Mouse (Mus musculus): ENCODE results near the gene Vps37c.

Vps37c gene

DNA sequence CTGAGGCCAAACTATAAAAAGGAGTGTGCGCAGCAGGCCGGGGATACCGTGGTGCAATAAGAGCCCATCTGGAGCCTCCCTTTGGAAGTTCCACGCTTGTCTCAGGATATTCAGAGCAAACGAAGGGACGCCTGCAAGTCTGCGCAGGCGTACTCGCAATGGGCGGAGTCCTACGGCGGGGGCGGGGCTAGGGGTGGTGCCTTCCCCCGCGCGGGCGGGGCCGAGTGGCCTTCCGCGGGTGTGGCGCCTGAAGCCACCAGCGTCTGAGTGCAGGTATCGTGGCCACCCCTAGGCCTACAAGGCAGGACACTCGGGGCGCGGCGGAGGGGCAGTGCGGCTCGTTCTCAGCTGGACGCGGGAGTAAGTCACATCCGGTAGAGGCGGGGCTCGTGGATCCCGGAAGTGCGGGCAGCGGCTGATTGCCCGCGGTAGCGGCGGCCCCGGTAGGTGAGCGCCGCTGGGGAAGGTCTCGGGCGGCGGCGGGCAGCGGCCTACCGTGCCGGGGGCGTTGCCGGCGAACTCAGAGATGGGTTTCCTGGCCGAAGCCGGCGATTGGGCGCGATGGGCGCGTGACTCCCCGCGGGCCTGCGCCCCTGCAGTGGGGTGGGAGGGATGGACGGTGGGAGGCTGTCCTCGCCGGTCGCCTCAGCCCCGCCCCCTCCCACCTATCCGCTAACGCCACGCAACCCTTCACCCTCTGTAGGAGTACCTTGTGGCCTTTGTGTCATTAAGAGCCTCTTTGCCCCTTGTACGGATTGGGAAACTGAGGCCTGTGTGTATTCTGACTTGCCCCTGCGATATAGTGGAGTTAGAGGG, at the start of gene Vps37c:
TSS of gene Vps37c (plus strand) at position 199 of the 816 bp plus-strand sequence.
- peak; percentile 98 to 99 for DNase-seq

DNA sequence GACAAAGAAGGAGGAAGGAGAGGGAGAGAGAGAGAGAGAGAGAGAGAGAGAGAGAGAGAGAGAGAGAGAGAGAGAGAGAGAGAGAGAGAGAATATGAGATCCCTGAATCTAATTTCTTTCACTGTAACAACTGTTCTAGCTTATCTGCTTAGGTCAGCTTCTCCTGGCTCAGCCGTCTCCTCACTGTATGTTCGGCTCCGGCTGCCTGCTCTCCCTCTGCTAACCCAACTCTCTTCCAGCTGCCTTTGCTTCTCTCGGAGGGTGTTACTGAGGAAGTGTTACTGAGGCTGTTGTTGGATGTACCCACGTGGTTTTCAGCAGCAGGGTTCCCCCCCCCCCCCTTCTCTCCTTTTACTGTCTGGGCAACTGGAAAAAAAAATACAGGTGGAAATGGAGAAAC, 48.5 kb upstream of the Vps37c start:
- DNase-seq = no peak

DNA sequence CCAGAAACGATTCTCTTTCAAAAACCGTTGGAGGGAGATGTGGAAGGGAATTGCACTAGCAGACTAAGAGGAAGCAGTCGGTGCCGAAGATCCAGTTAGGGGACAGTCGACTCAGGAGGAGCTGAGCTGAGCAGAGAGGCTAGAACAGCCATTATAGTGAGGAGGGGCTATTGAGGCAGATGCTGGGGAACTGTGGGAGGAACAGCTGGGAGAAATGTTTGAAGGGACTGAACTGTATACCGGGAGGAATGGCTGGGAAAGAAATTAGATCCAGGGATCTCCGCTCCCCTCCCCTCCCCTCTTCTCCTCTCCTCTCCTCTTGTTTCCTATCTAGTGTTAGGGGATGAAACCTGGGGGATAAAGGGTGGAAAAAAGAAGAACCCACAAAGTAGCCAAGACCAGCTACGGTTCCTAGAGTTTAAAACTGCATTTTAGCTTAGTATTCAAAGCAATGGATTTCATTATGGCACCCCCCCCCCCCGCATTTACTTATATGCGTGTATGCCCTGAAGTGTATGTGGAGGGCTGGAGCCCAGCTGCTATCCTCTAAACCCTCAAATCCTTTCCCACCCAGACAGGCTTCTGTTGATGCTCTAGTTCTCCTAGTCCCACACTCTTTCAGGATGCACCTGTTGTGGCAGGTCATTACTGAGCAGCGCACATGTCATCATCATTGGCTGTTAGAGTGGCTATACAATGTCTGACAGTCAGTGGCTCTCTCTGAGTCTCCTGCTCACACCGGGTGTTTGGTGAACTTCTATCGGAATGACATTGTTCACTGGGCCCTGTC, 47.8 kb upstream of the Vps37c start:
- no peak for DNase-seq

DNA sequence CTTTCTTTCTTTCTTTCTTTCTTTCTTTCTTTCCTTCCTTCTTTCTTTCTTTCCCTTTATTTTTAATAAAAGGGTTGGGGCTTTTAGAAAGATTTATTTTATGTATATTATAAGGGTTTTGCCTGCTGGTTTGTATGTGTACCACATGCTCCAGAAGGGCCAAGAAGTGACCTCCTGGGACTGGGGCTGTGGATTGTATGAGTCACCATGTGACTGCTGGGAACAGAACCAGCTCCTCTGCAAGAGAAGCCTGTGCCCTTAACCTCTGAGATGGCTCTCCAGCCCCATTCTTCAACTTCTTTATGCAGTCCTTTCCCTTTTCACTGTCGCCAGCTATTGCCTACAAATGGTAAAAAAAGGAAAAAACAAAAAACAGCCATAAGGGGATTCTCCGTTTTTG, 42.9 kb upstream of the Vps37c start:
- no peak for DNase-seq

DNA sequence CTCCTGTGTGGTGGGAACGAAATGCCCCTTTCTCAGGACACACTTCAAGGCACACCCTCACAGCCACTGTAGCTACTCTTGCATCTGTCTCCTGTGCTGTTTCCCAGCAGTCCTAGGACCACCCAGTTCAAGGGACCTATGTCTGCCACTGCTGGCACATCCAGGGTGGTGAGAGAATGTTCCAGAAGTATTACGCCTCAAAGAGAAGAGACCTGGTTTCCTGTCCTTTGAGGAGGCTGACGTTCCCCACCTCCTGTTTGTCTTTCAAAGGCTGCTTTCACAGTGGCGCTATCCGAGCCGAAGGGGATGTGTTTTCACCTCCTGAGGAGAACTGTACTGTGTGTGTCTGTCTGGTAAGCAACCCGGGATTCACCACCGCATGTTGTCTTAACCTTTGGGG, 40.4 kb upstream of the Vps37c start:
- DNase-seq = no peak

DNA sequence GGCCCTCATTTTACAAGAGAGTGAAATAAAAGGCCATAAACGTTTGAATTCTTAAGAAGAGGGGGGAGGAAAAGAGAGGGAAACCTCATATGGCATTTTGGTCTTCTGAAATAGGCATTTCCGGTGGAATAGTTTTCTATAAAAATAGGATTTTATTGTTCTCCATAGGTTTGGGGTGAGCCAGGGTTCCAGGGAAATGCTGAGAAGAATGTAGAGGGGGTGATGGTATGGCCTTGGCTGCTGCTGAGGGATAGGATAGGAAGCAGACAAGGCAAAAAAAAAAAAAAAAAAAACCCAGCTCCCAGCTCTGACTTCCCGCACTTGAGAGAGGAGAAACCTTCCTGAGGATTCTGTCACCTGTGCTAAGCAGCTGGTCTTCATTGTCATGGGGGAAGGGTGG, 32.5 kb upstream of the Vps37c start:
- DNase-seq = no peak

DNA sequence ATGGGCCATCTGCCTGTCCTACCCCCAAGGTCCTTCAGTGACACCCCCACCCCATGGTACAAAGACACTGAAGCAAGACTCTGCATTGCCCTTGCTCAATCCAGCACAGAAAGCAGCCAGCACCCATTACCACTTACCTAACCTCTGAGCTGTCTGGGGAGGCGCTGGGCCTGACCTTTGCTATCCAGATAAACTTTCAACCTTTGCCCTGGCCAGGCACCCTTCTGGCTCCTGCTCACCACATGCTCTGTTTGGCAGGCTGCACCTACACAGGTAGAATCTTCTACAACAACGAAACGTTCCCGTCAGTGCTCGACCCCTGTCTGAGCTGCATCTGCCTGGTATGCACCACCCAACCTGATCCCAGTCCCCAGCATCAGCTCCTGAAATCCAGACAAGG, 30.8 kb upstream of the Vps37c start:
- no peak for DNase-seq

DNA sequence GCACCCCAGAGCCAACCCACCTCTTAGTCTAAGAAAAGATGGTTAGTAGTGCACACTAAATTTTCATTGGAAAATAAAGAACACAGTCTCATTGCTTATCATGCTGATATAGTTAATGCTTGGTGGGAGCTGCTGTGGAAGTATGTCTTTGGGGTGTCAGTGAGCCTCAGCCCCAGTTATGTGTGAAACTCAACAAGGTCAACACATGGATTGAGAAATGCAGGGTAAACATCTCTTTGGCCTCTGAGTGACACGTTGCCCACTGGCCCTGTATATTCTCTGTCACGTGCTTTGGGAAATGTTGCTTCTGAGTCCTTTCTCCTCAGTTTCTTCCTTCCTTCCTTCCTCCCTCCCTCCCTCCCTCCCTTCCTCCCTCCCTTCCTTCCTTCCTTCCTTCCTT, 30.1 kb upstream of the Vps37c start:
- DNase-seq = no peak

DNA sequence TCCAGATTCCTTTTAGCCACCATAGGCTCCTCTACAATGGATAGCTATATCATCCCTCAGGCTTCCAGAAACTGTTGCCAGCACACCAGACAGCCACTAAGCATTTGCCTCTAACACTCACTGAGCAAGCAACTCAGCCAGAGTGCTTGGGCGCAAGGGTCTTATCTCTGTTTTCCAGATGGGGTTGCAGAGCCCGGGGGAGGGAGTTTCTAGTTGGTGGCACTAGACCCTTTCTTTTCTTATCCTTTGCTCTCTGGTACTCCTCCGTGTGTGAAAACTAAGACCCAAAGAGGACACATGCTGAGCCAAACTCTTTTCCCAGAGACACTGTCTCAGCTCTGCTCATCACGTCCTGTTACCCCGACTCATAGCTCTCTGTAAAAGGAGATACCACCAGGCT, 27.2 kb upstream of the Vps37c start:
- DNase-seq = no peak

DNA sequence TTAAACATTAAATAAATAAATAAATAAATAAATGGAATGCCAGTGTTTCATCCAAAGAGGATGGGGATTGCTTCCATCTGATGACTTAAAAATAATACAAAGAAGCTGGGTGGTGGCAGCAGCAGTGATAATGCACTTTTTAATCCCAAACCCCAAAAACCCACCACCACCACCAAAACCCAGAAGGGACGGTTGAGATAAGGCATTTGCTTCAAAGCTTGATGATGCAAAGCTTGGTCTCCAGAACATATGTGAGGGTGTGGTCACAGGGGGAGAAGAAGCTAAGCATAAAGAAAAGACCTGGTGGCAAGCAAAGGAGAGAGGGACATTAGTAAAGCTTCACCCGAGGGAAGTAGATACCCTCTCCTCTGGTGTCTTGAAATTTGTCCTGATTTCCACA, 26.6 kb upstream of the Vps37c start:
- no peak for DNase-seq

DNA sequence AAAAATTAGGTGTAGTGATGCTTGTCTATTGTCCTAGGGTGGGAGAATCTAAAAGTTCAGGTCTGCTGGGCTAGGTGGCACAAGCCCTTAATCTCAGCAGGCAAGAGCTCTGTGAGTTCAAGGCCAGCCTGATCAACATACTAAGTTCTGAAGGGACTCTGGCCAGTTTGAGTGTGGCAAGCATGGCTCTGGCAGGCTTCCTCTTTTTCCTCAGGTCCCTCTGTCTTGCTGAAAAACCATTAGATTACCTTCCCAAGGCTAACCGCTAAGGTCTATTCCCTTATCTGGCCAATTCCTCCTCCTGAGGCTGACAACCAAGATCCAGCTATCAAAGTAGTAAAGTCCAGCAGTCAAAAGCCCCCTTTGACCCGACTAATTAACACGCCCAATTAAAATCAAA, 25.9 kb upstream of the Vps37c start:
- no peak for DNase-seq

DNA sequence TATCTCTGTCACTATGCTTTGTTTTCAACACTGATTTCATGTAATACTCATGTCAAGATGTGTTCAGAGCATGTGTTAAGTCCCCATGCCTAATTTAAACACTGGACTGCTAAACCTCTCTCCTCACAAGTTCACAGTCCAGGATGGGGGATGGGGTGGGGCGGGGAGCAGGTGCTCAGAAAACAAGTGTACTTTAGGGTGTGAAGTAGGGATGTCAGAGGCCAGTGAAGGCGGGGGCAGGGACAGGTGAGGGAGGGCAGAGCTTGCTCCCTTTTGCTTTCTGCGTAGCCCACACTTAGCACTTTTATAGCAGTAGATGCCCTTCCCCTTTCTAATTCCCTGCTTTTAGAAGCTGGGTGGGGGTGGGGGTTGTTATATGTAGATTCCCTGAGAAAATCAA, 23.4 kb upstream of the Vps37c start:
- no peak for DNase-seq

DNA sequence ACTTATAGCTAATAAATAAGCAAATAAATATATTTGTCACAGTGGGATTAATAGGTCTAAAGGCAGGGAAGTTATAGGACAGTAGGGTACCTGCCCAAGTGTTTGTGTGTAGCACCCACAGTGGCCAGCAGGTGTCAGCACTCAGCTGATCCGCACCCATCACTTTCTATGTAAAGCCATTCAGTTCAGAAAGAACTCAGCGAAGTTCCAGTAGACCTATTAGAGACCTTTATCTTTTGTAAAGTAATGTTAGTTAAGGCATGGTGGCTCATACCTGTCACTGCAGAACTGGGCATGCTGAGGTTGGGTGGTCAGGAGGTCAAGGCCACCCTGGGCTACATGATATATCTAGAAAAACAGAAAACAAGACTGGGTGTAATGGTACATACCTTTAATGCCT, 23.0 kb upstream of the Vps37c start:
- peak; percentile 81 to 87 for DNase-seq

DNA sequence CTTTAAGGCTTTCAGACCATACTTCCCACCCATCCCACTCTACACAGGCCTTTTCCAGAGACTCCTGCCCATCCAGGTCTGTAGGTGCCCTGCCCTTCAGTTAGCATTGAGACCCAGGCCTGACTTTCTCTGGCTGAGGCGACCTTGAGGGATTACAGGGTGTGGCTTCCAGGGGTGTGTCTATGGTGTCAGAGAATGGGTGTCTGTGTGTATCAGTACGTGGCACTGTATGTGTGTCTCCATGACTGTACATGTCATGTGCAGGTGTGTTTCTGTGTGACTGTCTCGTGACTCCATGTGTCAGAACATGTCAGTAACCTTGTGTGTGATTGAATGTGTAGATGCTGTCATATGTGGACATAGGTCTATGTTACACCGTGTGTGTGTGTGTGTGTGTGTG, 17.2 kb upstream of the Vps37c start:
- DNase-seq = no peak

DNA sequence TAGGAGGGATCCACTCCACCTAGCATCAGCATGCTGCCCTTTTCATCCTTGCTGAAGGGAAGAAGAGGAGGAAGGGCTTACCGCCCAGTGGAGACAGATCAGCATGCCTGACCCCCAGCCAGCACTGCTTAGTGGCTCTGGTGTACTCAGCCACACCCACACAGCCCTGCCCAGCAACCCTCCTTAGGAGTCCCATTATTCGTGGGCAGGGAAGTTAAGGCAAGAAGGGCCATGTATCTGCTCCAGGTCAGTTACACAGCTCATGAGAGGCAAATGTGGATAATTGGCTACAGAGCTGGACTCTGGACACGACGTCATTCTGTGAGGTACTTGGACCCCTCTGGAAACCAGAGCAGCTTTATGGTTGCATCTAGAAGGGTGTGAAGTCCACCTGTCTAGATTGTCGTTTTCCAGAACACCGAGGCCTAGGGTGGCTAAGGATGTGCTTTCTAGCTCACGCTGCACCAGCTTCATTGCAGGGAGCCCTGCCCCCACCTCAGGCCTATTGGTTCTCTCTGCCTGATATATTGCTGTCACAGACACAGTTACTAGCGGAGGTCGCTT, 16.6 kb upstream of the Vps37c start:
- DNase-seq = no peak

DNA sequence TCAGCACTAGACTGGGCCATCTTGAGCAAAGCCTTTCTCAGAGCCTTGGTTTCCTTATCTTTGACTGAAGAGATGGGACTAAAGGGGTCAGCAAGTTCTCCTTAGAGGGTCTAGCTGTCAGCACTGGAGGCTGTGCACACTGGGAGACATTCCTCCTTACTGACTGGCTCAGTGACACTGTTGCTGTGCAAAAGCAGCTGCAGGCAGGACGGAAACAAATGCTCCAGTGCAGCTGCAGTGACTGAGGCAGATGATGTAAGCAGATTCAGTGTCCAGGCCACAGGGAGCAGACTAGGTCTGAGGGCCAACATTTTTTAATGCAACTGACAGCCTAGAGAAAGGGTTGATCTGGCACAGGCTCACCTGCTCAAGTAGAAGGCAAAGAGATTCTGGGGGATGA, 15.3 kb upstream of the Vps37c start:
- DNase-seq = no peak

DNA sequence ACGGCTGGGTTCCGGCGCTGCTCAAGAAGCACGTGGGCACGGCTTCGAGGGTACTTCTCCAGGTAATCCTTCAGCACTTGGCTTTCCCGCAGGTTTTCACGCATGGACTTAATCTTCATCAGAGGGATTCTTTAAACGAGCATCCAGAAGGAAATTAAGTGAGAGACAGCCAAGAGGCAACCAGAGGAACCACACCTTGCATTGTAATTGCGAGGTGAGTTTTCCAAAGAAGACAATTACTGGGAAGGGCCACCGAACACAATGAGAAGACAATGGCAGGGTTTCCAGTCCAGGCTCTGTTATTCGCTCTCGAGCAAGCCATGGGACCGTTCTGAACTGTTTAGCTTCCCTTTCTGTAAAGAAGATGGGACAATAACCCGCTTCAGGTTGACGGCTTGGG, 11.9 kb upstream of the Vps37c start:
- DNase-seq = no peak

DNA sequence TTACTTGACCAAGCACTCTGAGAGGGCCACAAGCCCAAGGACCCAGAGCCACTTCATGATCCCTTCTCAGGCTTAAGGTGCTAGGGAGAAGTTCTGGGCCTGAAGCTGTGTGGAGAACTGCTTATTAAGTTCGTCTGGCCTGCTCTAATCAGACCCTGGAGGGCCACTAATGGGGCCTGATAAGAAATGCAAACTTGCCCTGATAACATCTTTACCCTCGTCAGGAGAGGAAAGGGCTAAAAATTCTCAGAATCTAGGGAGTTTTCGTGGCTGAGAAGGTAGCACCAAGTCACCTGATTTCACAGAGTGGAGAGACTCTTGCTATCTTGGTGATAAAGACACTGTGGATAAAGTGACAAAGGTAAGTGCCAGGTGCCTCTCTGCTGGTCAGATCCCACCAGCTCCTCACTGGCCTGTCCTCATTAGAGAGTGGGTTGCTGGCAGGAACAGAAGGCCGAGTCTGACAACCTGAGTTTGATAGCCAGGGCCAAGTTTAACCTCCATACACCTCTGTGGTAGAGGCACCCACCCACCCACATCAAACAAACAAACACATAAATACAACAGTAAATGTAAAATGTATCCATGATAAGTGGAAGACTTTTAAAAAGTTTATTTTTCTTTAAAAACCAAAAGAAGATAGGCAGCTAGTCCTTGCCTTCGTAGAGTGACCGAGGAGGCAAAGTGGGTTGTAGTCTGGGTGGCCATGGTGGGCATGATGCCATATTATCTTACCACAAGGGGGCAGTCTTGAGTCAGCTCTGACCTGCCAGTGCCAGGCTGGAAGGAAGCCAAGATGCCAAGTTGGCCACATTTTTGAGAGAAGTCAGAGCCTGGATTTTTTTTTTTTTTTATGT, 10.4 kb upstream of the Vps37c start, which contains the start of gene Pga5:
TSS of gene Pga5 (minus strand) at position 157 of the 857 bp plus-strand sequence.
- peak; percentile 91 to 97 for DNase-seq

DNA sequence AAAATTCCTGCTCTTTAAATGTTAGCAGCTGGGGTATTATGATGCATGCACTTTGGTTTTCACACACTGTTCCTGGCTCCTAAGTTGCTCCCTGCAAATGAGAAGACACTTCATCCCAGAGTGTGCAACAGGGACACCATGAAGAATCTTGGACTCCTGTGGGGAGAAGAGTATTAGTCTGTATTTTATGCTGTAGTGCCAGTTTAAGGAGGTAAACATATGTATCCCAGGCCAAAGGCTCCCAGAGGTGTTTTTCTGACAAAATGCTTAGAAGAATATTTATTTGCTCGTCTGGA, 9.8 kb upstream of the Vps37c start:
- no peak for DNase-seq

DNA sequence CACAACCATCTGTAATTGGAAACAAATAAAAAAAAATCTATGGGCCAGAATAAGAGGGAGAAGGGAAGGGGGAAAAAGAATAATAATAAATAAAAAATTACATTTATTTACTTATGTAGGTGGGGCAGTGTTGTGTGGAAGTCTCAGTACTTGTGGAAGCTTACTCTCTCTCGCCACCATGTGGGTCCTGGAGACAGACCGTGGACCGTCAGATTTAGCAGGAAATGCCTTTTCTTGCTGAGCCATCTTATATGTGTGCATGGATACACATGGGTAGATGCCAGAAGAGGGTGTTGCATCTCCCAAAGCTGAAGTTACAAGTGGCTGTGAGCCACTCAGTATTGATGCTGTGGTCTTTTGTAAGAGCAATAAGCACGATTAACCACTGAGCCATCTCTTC, 7.0 kb upstream of the Vps37c start:
- DNase-seq = no peak

DNA sequence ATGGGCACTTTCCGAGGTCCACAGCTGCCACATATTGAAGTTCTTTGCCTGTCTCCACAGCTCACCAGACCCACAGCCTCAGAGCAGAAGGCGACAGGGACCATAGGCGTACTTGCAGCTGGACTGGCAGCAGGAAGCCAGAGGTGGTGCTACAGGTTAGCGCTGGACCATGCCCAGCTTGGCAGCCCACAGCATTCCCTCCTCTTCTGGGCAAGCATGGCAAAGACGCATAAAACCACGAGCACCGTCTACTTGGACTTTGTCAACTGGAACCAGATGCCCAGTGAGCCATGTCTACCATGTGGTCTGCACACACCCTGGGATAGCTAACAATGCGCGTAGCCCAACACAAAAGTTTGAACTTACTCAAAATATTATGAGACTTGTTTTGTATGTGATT, 3.5 kb upstream of the Vps37c start:
- no peak for DNase-seq

DNA sequence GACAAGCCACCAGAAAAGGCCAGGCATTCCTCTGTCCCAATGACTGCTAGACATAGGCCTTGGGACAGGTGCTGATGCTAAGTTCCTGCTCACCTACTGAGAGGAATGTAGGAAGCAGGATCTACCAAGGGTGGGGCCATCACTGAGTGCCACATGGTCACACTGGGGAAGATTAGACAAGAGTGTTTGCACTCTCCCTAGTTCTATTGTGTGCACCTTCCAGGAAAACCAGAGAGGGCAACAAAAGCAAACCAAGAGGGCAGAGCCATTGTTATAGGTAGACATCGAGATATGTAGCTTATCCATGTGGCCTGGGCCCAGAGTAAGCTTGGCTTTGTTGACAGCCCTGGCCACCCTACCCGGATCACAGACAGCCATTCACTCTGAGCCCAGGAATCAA, 2.8 kb upstream of the Vps37c start:
- no peak for DNase-seq

DNA sequence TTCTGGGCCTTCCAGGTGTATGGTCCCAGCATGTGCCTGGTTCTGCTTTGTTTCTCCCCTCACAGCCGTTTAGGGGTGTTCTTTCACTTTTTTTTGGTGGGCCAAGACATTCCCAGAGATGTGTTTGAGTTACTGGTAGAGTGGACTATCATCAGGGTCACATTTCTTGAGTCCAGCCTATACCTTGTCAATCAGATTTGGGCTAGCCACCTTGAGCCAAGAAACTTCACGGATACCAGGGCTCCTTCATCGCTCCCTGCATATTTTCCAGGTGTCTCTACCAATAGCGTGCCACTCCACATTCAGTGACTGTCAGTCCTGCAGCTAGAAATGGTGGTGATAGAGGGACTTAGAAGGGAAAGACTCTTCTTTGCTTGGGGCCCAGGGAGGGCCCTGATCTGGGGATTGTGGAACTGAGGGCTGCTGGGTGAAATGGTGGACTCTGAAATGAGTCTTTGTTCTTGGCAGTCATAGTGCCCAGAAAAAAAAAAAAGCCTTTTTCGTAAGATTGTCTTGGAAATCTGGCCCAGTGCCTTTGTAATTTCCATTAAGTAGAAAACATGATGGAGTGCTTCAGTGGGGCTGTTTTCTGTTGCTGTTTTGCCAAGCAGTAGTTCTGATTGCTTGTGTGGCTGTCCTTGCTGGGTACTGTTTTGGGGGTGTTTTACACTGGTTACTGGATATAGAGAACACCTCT, 1.1 kb downstream of the Vps37c start:
- peak; percentile 17 to 31 for DNase-seq
